Mouse (Mus musculus) mesoderm, embryonic 11.5 days (tissue): Measurements from ENCODE around the gene E030030I06Rik.
A peak's percentile ranks its signal among the peaks of the same experiment; 100 is the strongest.
"Not testable (repeated sequence)": the region's sequence is repeated elsewhere in the genome, so short reads cannot be mapped to it uniquely, and the experiment has no call there.

ENCODE experiments used
- DNase-seq: peaks from one replicate; pipeline ENCODE4 v3.0.0-alpha.2; 2012; ENCODE audit warnings: low read depth, low spot score

The E030030I06Rik gene

DNA sequence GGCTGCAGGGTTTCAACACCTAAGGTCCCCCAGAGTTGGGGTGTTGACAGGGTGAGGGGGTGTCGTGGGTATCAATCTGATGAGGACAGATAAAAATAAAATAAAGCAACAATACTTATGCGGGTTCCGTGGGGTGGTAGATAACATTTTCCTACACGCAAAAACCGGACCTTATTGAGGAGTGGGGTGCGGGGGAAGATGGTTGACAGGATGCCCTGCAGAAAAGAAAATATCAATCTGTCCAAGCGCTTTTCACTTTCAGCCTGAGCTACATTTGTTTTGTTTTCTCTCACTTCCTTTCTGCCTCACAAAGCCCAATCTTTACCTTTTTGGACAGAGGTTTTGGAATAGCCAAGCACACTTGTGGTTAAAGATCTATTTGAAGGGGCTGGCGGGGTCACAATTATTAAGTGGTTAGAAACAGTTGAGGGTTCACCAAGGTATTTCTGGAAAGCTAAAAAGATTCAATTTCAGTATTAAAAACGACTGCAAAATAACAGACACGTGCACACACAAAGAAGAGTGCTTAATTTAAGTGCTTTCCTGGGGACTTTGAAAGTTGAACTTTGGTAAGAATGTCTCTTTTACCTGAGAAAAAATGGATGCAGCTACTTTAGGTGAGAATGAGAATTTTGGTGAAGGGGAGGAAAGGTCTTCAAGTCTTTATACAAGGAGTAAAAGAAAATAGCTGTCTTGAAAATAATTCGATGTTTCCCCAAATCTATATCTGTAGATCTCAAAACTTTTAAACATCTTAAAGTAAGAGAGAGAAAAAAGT is 3.0 kb upstream of the E030030I06Rik start:
- DNase-seq, result not testable (repeated sequence)

DNA sequence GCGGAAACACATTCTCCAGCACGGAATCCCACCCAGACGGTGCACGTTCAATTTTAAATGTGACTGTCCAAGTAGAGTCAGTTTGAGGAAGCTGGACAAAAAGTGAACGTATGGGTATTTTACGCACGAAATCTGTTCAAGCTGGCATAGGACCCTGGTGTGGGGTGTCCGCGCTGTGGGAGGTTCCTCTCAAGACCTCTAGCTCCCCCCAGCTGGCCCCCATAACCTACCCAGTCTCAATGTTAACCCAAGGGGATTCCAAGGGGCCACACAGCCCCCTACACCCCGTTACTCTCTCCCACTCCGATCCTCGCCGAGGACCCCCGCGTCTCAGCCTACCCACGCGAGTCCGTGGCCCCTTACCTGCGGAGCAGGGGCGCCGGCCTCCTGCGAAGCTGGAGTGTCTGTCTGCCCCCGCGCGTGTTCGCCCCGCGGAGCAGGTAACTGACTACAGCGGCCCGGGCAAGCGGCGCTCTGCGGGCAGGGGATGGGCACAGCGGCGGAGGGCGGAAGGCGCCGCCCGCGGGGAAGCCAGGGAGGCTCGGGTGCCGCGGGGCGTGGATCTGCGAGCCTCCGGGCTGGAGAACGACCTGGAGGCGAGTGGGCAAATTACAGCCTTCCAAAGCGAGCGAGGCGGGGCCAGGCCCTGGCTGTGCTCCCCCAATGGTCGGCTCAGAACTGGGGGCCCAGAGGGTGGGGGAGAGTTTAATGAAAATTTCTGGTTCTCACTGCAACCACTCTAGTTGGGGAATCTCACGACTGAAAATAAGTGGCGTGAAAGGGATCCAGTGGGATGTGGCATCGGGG is 2.2 kb upstream of the E030030I06Rik start:
- DNase-seq, result not testable (repeated sequence)

DNA sequence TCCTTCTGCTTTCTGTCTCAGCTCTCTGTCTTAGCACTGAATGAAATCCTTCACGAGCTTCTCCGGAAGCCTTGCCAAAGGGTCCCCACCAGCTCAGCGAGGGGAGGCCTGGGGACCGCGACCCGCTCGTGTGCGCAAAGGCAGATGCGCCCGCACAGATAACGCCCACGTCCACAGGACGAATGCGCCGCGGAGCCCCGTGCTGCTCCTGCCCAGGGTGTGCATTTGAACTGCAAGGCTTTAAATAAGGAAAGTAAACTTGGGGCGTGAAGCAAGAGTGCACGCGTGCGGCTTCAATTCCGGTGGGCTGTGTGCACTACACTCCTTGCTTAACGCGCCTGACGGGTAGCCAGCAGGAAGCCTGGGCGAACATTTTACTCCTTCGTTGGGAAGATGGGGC is 1.5 kb upstream of the E030030I06Rik start:
- DNase-seq, result no peak

DNA sequence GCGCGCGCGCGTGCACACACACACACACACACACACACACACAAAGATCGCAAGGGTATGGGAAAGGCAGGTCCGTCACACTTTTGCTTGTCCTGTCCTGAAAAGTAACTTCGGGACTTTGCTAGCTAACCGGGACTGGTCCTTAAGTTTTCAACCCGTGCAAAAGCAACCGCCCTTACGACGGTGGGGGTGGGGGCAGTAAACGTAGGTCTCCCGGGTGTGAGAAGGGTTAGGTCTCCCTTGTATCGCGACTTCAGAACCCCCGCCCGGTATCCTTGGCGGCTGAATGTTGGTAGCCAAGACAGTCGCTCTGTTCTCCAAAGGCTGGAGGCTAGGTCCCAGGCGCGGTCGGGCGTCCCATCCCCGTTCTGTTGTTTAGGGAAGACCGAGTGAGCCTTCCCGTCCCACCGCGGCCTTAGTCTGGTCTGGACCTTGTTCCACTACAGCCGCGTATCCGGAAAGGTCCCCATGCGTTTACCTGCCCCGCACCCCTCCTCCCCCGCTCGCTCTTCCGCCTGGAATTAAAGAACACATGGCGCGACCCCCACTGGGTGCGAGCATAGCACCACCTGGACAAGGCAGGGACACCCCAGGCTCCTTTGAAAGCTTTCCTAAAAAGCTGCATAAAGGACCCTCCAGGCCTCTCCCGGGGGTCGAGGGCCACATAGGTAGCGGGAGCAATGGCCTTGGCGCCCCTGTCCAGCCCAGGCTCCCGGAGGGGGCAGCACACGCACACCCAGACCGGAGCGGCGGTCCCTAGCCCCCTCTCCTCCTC is 808 bp upstream of the E030030I06Rik start:
- no peak for DNase-seq

DNA sequence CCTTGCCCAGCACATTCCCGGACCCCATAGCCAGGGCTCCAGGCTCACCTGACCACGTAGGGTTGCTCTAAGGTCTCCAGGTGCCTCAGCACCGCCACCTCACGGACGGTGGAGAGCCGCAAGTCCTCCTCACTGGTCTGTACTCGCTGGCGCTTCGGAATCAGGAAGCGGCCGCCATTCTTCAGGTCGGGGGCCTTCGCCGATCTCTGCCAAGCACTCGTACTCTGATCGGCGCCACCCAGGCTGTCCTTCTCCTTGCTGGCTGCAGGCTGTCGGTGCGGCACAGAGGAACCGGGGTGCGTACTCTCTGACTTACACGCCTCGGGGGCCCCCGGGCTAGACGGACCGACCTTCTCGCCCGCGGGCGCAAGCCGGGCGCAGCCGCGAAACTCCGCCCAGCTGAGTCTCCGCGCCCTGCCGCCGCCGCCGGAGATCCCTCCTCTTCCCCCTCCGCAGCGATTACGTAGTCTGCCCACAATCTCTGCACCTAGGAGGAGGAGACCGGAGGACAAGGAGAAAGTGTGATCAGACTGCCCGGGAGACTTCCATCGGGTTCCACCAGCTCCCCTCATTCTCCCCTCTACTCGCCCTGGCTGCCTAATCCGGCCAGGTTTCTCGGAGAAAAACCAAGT is 513 bp downstream of the E030030I06Rik start:
- DNase-seq, result peak; percentile 61

DNA sequence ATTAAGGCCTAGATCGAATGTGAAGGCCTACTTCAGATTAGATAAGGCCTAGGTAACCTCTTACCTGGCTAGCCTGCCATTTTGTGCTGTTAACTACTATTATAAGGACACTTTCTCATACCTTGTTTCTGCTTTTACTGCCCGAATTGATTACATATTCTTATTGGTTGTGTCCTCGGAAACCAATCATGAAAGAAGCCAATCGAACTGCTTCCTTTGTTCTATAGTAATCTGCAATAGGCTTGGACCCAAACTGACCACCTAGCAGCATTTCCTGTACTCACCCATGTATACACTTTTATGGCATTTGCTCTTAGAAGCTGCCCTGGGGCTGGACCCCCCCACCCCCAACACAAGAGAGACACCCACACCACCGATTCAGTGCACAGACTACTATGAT is 6.1 kb downstream of the E030030I06Rik start:
- no peak for DNase-seq

DNA sequence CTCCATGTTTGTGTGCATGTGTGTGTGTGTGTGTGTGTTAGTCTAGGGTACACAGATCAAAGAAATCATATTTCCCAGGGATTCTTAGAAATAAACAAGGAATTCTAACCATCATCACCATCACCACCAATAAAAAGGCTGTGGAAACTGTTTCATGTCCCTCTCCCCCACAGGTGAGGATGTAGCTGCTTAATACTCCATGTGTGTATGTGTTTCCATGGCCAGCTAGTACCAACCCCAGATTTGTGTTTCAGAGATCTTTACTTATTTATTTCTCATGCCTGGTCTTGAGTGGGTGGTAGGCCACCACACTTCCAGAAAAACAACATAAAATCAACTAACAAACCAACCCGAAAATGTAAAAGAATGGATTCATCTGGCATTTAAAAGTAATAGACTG is 6.9 kb downstream of the E030030I06Rik start:
- peak; percentile 84 for DNase-seq

DNA sequence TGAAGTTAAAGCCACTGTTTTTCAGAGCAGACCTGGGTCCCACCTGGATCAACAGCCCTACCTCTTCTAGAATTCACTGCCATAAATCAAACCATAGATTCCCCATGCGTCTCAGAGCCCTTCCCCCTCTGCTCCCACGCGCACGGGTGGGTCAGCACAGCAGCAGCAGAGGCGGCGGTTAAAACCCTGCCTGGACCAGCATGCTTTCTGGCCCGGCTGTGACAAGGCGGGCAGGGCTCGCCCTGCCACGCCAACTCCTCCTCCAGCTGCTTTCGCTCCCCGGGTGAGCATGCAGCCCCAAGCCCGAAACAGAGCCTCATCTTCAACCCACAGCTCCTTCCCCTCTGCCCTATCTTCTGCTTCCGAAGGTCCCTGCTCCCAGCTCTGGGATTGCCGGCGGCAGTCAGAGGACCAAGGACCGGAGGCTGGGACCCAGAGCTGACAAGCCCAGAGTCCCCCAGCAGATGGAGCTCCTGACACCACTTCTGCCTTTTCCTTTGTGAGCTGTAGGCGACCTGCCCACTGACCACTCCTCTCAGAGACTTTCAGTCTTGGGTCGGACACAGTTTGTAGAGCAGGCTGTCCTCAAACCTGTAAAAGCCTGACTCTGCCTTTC is 8.3 kb downstream of the E030030I06Rik start:
- peak; percentile 63 for DNase-seq

DNA sequence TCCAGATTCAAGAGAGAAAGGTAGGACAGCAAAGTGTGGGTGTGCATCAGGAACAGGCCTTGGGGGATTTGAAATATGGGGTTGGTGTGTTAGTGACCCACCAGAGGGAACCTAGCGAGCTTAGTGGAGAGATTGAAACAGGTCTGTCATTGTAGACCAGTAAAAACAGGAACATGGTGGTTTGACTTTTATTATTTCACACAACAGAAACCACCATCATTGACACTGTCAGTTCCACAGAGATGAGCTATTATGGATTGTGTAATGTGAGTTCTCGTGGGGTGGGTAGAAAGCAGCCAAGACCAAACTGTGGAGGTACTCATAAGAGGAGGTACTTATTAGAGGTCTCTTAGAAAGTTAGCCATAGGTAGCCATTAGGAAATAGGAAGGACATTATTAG is 74.5 kb downstream of the E030030I06Rik start:
- DNase-seq, result no peak

DNA sequence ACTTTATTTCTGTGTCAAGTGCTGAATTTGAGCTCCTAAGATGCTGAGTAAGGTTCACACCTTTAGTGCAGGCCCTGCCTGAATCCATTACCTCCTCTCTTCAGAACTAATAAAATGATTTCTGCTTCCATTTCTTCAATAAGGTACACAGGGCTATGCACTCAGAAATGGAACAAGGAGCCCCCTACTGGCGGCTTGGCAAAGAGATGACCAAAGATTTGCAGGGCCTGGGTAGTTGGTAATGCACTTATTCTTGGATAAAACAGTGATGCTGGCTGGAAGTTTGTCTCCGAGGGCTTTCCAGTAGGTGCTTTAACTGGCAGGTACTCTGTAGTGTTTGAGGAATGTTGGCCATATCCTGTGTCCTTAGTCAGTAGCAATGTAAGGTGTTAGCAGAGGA is 76.3 kb downstream of the E030030I06Rik start:
- no peak for DNase-seq

DNA sequence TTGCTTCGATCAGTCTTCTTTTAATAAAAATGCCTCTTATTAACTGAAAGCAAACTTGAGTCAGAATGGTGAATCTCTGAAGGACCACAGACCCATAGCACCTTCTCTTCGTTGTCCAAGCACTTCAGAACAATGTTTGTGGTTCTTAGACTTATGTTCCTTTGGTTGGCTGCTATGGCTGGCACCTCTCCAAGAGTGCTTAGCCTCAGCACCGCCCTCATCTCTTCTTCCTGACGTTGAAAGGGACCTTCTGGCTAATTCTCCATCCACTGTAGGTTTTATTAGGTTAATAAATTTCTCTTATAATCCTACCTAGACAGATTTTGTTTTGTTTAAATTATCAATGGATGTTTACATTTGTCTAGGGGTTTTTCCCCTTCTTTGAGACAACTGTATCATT is 78.5 kb downstream of the E030030I06Rik start:
- DNase-seq, result no peak

DNA sequence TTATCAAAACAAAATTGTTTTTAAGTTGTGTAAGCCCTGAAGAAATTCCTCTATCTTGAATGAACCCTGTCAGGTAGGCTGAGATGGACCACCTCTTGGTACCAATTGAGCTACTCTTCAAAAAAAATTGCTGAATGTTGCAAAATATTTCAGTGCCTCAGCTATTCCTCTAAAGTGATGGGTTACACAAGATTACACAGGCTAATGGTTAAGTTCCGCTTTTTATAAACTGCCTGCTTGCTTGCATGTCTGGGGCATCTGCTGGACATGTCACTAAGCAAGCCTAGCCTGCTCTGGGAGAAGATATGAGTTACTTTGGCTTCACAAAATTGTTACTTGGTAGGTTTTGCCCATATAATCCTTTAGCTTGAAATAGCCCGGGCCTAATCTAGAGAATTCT is 78.9 kb downstream of the E030030I06Rik start:
- DNase-seq, result no peak

DNA sequence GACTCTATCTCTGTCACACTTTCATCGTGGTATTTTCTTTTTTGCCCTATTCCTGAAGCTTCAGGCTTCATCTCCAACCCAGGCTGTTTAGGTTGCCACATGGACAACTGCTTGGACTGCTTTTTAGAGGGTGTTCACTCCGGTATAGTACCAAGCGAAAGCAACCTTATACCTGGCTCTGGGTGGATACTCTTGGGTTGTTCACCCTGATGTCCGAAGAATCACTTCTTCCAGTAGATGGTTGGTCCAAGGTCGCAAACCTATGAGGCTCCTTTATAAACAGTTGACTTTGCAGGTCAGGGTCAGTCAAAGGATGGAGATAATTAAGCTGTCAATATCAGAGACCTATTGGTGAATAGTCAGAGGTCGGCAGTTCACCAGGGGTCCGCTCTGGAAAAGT is 81.1 kb downstream of the E030030I06Rik start, which contains the start of gene 4930444G20Rik:
TSS of gene 4930444G20Rik (minus strand) at position 101 of the 400 bp plus-strand sequence.
- not testable (repeated sequence) for DNase-seq
